In genomic region chr16:11852716-11853605, GRCm38 (mm10) we compare ENCODE assay signal across 11 mouse cellular contexts. TPM values are rescaled to one million over a fixed set of nuclear protein-coding genes. Genes with fewer than 3 reads are reported as not detected.
DNase-seq lines count a peak whose midpoint lies in the region; TF ChIP-seq lines count a peak whose summit lies in the region.
"Had no signal": no experiment of that assay in that cellular context is flagged by ENCODE, and none has a peak within 500 bp of the region (broad histone marks: within the 10 kb centered on the region; RNA-seq: fewer than 3 reads in every experiment).

No protein-coding gene starts in this region.

- intact Hi-C loops in left cerebral cortex, postnatal 4 days (cut with DNase I), result no loop called here

- no peak for TF ChIP-seq POLR2A in brain, embryonic 14.5 days (IDR thresholded peaks at IDR 0.05; ENCODE audit: borderline replicate concordance, extremely low read depth, insufficient read depth, insufficient read length, poor library complexity, severe bottlenecking)

- peak; percentile 61 to 65 for DNase-seq in cerebellum, postnatal 10 days
- no peak for DNase-seq in cerebellum, adult 9-10 months
- DNase-seq in layer of hippocampus, adult 11-12 months (ENCODE audit: low spot score), result peak; percentile 21
- DNase-seq in layer of hippocampus, postnatal 25 days (ENCODE audit: extremely low spot score in 1 of 2, low spot score in 1 of 2), result no peak
- peak; percentile 66 for DNase-seq in brain, embryonic 14.5 days (ENCODE audit: low read depth)
- peak; percentile 18 for DNase-seq in left cerebral cortex, postnatal 4 days
- DNase-seq in adrenal gland, postnatal 4 days (ENCODE audit: low spot score in 2 of 2), result no peak
- DNase-seq in spleen, postnatal 4 days (ENCODE audit: low spot score in 2 of 2), result no peak
- DNase-seq: adrenal gland, adult 2 months; kidney, adult 18-20 months; thymus, adult 2 months had no signal

- no peak for TF ChIP-seq CTCF in brain, embryonic 14.5 days (IDR thresholded peaks at IDR 0.05; ENCODE audit: borderline replicate concordance, extremely low read depth, insufficient read depth, insufficient read length)

RNA-seq across cellular contexts. Expression of gene Cpped1, which starts 56.3 kb away (rescaled TPM):
- 10 to 100 TPM; 30.5 to 34.1 TPM for total RNA-seq in layer of hippocampus, postnatal 25 days (2021)
- 8.5 and 13.6 TPM in 2 replicates for polyA plus RNA-seq in brain, embryonic 14.5 days (2012; rRNA removed)
- 10 to 100 TPM; 17.0 to 18.8 TPM for total RNA-seq in left cerebral cortex, postnatal 4 days (2021)
- 10 to 100 TPM; 45.2 to 46.0 TPM for total RNA-seq in adrenal gland, postnatal 4 days (2021)

Comparison
In these comparisons a context has a peak if more than half of its experiments do, and no peak if none do; other contexts are left out.
1. DNase-seq: peak in cerebellum, postnatal 10 days (2 of 2), layer of hippocampus, adult 11-12 months (single experiment), brain, embryonic 14.5 days (single experiment) and left cerebral cortex, postnatal 4 days (single experiment); none in cerebellum, adult 9-10 months (single experiment), layer of hippocampus, postnatal 25 days (0 of 2), adrenal gland, postnatal 4 days (0 of 2) and spleen, postnatal 4 days (0 of 2).